Mouse (Mus musculus): ENCODE measurements around the gene Cdh15.

DNA sequence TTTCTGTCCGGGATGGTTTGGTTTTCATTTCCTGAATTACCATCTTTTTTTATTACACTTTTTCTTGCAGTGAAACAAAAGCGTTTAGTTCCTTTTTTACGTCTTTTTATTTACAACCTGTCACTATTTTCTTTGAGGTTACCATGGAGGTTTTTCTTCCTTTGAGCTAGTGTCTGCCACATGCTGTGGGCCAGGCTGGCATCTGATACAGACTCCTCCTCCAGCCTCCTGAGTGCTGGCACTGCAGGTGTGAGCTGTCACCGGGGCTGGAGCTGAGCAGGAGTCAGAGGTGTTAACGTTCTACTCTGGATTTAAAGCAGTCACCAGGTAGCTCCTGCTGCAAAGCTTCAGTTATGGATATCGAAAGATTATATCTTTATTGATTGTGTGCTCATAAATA, 25.4 kb downstream of the Cdh15 start:
- TF ChIP-seq CTCF (IDR thresholded peaks at IDR 0.05; ENCODE audit: low read depth), result no peak
- no peak for TF ChIP-seq EP300 (IDR thresholded peaks at IDR 0.05; ENCODE audit: low read depth)

All from liver, embryonic 14.5 days (tissue).